Mouse (Mus musculus): ENCODE data around the gene Nmi.

Gene Nmi

DNA sequence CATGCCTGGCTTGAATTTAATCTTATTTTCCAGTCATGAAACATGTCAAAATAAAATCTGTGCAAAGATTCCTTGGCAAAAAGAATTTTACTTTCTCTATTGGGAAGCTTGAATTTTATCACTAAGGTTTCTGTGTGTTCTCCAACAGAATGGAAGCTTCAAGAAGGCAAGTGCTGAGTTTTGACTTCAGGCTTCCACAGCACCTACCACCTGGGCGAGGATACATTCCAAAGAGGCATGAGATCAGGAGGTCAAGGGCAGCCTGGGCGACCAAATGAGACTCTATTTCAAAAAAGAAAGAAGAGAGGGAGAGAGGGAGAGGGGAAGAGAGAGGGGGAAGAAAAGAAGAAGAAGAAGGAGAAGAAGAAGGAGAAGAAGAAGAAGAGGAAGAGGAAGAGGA lies 27.5 kb downstream of the Nmi start:
- no peak for DNase-seq (ENCODE audit: low read depth)

DNA sequence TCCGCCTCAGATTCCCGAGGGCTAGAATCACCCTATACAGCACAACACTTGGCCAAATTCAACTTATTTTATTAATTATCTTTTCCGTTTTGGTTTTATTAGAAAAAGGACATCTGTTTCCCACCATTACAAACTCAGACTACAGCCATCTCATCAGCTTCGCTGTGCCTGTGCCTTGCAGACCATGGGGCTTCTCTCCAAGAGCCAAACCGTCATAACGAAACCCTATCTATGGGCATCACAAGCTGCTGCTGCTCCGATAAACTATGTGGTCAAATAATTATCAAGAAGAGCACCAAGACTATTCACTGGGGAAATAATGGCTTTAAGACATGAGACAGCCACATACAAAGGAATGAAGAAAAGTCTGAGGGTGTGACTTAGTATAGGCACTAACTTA lies 31.5 kb downstream of the Nmi start:
- no peak for DNase-seq (ENCODE audit: low read depth)

DNA sequence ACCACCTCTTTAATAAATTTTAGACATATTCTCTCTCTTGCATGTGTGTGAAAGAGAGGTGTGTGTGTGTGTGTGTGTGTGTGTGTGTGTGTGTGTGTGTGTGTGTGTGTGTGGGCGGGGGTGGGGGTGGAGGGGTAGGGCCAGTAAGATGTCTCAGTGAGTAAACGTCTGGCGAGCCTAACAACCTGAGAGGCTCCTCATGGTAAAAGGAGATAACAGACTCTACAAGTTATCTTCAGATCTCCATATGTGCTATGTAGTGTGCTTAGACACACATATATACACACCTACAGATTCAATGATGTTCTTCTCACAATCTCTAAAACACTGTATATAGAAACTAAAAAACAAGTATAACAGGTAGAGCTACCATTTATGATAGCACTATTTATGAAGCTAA lies 34.5 kb downstream of the Nmi start:
- no peak for DNase-seq (ENCODE audit: low read depth)

DNA sequence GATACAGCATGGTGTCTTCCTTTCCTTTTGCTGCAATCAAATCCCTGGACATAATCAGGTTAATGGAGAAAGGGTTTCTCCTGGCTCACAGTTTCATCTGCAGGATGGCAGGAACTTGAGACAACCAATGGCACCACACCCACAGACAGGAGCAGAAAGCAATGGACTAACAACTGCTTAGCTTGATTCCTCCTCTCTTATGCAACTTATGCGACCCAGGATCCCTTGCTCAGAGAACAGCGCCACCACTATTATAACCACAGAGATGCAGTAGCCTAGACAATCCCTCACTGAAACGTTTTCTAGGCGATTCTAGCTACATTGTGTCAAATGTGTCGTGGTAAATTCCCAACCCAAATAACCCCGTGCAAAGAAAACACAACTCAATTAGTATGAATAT lies 36.3 kb downstream of the Nmi start:
- DNase-seq (ENCODE audit: low read depth), result no peak

DNA sequence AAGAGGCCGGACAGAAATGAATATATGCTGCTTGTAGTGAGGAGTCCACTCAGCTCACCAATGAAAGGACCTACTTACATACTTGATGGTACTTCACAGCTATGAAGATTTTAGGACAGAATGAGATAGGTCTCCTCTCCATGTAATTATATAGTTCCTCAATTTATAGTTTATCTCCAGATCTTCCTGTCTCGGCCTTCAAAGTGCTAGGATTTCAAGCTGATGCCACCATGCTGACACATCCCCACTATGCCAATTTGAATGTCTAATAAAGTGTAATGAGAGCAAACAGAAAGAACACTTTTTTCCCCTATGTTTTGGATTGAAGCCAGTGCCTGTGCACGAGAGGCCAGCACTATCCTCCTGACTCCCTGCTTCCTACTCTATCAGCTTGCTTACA lies 36.7 kb downstream of the Nmi start:
- DNase-seq (ENCODE audit: low read depth), result peak; percentile 17

DNA sequence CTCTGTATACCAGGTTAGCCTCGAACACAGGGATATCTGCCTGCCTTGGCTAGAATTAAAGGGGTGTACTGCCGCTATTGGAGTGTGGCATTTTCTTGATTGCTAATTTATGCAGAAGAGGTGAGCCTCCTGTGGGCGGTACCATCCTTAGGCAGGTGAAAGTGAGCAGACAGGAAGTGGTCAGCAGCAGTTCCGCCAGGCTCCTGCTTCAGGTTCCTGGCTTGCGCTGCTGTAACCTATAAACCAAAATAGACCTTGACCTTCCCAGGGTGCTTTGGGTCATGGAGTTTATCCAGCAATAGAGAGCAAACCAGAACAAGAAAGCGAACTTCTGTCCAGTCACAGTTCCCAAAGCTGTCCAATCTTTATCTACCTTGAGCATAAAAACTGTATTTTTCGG lies 37.4 kb downstream of the Nmi start:
- no peak for DNase-seq (ENCODE audit: low read depth)

DNA sequence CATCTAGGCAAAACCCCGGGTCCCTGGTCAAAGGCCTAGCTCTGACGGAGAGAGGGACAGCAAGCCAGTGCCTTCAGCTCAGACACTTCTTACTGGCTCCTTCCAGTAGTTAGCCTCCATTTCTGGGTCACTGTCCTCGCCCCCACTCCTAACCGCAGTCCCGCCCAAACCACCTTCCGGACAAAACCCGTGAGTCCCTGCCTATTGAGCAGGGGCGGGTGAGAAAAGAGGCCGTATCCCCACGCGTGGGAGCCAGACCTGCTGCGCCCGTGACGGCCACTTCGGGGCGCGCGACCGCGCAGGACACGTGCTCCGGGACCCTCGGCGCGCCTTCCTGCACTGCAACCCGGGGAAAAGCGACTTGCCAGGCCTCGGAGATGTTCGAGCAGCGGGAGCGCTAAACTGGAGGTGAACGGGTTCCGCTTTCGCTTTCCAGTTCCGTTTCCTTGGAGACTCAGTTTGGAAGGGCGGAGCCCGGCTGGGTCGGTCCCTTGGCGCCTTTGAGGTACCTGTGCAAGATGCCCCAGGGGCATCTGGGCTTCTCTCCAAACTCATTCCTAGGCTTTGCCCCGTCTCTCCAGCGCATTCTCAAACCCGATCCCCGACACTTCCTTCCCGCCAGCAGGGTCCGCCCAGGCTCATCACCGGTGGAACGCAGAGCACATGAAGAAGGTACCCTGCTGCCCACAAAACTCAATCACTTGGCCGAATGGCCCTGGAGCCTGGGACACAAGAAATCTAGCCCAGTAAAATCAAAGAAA lies 38.5 kb downstream of the Nmi start, which contains the start of gene Rbm43:
Gene Rbm43 (minus strand): TSS at position 590 of the 761 bp plus-strand sequence.
- DNase-seq (ENCODE audit: low read depth), result peak; percentile 82

DNA sequence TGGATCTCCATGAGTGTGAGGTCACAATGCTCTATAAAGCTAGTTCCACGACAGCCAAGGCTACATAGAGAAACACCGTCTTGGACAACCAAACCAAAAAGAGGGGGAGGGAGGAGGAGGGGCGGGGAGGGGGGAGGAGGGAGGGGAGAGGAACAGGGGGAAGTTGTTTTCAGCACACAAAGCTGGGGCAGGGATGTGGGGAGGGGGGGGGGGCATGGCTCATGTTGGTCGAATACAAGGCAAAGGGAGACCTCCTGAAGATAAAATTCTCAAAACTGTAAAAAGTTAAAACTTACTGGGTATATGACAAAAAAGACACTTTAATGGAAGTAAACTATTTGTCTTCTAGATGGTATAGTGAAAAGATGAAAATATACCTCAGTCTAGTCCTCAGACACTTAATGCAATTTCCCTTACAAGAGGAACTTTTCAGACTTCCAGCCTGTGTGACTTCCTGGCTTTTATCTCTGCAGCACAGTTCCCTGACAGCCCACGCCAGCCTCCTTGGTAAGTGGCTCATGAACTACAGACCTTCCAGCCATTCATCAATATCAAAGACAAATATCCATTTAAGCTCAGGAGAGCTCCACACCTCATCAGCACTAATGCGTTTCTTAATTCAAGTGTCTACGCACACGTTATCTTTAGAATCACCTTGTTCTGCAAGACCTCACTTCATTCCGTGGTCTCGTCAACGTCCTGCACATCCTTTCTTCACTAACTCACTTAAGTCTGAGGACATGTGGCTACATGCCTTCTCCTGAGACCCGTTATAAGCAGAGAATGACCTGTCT lies 39.8 kb downstream of the Nmi start:
- DNase-seq (ENCODE audit: low read depth), result no peak

DNA sequence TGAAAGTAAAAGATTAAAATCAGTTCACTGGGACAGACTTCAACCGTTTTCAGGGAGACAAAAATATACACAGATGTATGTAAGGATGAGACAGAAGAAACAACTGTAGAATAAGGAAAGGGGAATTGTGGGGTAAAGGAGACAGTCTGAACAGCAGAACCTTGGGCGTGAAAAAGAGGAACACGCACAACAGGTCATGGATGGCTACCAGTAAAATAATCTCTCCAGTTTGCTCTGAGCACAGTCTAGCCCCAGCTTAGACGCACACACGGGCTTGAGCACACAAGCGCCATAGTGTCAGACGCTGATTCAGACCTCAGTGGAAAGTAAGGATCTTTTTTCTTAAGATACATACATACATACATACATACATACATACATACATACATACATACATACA lies 42.1 kb downstream of the Nmi start:
- no peak for DNase-seq (ENCODE audit: low read depth)

DNA sequence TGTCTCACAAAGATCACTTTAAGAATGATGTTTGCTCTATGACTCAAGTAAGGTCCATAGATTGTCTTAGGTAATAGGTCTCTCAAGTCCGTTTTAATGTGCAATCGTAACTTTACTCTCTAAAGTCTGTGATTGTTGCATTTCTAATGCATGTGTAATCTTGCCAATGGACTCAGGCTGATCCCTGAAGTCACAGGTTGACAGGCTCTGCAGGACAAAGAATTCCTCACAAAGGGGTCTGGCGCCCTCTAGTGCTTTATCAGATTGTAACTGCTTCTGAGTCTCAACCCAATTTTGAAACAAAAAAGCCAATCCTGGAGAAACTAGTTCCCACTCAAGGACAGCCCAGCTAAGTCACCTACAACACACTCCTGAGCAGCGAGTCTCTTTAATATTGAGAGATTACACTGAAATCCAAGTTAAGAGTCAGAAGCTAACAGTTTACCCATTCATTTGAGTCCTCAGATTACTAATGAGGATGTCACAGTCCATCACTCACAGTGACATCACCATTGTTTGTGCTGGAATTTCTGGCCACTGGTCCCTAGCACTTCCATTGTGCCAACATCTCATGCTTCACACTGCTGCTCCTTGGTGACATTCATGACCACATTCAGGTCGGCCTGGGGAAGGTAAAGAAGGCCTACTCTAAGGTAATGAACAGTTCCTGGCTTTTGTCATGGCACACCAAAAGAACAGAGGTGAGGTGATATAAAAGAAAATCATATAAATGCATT lies 58.2 kb downstream of the Nmi start:
- DNase-seq (ENCODE audit: low read depth), result peak; percentile 92

DNA sequence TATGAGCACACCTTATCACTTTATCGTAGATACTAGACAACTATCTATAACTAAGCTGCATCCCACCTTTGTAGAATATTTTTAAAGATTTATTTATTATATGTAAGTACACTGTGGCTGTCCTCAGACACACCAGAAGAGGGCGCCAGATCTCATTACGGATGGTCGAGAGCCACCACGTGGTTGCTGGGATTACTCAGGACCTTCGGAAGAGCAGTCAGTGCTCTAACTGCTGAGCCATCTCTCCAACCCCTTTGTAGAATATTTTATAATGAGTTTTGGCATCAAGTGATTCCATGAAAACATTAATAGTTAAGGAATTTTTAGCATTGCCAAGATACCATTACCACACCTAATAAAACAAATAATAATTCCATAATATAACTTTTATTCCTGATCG lies 58.8 kb downstream of the Nmi start:
- no peak for DNase-seq (ENCODE audit: low read depth)

DNA sequence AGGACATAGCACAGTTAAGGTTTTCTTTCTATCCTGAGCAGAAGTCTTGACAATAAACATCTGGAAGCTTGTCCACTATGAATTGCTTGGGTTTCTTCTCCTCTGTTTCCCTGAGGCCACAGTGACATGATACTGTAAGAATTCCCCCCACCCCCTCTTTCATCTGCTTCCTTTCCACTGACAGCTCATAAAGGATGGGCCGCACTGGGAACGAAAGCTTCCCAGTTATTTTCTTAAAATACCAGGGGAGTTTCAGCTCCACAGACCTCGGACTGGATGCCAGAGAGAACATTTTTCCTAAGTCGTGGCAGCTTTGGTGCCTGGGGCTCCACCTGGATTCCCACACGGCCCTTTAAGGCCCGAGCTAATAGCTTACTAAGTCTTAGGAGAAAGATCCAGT lies 60.6 kb downstream of the Nmi start:
- peak; percentile 71 for DNase-seq (ENCODE audit: low read depth)

DNA sequence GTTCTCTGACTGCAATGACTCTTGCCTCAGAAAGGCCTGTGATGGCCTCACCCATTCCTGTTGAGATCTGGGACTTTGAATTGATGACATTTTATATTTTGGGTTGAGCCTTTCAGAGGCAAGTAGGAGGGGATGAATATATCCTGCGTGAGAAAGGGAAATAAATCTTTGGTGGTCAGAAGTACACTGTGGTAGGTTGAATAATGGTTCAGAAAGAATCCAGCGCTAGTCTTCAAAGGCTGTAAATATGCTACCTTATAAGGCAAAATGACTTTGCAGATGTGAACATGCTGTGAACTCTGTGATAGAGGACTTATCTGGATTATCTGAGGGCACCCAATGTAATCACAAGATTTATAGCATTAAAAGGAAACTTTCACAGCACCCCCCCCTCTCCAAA lies 61.4 kb downstream of the Nmi start:
- DNase-seq (ENCODE audit: low read depth), result no peak

DNA sequence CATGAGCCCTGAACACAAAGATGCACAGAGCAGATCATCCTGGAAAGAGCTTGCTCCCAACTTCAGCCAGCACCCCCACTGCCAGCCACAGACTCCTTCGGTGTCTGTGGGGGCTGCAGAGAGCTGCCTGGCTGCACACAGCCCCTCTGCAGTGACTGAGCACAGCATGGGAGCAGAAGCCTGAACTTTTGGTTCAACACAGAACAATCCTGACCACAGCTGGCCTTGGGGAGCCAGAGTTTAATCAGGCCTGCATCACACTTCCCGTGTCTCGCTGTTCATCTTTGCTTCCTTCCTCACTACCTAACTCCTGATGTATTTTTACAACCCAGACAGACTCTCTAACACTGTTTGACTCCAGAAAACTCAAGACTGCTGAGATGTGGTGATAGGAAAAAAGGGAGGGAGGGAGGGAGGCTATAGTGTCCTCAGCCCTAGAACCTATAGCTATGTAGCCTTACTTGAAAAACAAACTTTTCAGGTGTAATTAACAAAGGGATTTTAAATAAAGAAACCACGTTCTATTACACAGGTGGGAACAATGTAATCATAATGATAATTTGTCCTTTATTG lies 65.7 kb downstream of the Nmi start:
- no peak for DNase-seq (ENCODE audit: low read depth)

DNA sequence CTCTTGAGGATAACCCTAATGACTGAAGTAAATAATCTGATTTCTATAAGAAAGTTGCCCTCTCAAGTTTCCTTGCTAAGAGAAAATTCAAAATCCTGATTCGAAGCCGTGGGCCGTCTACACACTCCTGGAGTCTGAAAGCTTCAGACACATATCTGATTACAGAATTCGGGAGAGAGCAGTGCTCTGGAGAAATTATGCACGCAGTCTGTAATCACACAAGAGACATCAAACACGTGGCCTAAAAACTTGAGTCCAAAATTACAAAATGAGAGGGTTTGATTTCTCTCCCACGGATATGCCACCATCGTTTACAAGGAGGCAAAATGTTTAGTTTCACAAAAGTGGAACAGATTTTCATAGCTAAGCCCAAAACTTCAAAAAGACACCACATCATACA lies 67.7 kb downstream of the Nmi start:
- DNase-seq (ENCODE audit: low read depth), result no peak

Measured in NIH3T3 (cell line).